Mouse (Mus musculus): ENCODE results near the gene Tm4sf4.

DNA sequence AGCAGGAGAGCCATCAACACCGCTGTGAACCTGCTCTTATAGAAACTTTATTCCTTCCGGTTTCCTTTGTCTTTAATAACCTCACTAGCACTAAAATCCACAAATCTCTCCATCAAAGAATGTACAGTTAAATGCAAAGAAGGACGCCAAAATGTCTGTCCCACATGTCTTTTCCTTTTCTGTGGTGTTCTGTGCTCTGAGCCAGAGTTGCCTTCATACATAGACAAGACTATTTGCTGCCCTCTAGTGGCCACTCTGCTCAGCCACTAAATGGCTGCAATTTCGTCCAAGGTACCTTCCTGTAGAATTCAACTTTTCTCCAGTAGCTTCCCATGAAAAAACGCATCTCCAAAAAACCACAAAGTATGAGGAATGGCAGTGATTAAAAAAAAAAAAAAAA is 23.3 kb downstream of the Tm4sf4 start:
- TF ChIP-seq EP300 (IDR thresholded peaks at IDR 0.05; ENCODE audit: insufficient read depth, low read depth, low read length) (no peak), CTCF (IDR thresholded peaks at IDR 0.05; ENCODE audit: low read depth, low read length) (peak; percentile 16)

Data from ES-Bruce4 (cell line).